Mouse (Mus musculus) brain, embryonic 18.5 days (tissue): ENCODE results near the gene Thap3.

Experiments used
- DNase-seq: peaks from one replicate; pipeline ENCODE4 v3.0.0-alpha.2; 2012; ENCODE audit warnings: low read depth, low spot score

Thap3 gene

DNA sequence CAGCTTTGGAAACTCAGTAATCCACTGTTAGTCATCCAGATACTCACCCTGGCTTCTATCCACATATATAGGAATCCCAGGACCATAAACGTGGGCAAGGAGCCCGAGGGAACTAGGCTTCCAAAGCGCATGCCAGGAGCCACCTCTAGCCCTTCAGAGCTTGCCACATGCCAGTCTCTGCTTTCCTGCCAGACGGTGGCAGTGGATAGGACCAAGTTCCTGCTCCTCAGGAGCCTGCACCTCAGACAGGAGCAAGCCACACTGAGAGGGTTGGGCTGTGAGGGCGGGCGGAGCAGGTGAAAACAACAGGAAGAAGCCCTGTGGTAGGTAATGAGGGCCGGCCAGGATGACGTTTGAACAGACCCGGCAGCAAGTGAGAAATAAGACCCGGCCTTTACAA, 2.9 kb downstream of the Thap3 start:
- DNase-seq = no peak

DNA sequence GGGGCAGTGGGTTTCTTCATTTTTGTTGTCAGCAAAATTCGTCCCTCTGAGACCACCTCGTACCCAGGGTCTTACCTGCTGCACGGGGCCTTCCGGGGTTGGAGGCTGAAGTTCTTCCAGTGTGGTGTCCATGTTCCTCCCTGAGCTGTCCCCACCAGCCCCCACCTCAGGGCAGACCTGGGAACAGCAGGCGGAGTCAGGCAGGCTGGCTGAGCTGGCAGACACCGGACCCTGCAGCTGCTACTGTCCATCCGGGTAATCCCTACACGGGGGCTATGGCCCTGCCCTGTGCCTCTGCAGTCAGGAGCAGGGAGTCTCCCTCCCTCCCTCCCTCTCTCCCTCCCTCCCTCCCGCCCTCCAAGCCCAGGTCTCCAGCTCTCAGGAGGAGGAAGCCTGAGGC, 5.2 kb downstream of the Thap3 start:
- no peak for DNase-seq

DNA sequence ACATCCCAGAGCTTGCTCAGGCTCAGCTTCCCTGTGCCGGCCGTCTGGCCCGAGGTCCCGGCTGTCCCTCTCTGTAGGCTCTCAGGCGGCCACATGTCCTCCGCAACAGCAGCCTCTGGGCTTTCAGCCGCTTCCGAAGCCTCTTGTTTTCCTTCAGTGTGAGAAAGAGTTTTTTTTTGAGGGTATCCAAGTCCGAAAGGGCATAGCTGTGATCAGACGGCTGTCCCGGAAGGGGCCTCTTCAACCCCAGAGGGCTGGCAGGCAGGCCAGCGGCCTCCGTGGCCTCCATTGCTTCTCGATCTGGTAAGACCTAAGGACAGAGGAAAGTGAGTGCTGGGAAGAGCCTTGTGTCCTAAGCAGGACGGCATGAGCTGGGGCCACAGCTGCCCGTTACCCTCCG, 5.8 kb downstream of the Thap3 start:
- DNase-seq = no peak

DNA sequence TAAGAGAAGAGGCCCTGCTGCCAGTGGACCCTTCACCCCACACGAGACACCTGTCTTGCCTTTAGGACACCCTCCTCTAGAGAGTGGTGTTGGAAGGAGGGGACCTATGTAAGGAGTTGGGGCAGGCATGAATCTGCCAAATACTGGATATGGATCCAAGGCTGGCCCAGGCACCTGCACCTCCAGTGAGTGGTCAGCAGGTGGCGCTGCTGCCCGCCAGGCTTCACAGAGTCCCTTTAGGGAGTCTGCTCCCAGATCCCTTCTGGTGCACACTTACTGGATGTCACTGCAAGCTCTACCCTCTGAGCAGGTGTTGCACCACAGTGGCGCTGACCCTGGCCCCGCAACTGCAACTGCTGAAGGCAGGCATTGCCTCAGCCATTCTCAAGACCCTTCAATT, 7.4 kb downstream of the Thap3 start:
- DNase-seq = peak; percentile 30

DNA sequence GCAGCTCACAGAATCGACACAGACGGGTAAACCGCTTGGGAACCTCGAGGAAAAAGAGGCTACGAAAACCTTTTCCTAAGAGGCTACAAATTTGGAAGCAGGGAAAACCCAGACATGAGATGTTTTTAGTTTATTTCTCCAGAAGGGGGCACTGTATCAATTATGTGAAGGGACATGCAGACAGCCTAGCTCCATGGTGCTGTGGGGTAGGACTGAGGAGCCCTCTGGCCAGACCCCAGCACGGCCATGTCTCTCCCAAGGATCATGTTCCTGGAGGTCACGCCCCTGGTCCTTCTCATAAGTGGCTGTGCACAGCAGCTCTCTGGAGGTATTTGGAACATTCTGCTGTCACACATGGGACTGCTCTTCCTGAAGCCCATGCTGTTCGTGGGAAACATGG, 8.1 kb downstream of the Thap3 start:
- no peak for DNase-seq

DNA sequence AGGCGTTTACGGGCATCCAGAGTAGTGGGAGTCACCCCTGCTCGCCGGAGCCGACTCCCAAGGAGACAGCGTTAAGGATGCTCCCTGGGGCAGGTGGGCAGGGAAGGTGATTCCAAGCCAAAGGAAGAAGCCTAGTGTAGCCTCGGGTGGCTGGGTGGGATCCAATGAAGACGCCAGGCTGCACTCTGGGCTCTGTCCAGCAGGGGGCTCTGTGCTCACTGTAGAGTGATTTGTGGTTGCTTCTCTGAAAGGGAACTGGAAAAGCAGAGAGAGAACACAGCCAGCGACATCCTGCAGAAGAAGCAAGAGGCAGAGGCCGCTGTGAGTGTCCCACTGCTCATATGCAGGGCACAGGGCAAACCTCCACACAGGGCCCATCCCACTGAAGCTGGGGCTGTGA, 11.0 kb downstream of the Thap3 start:
- peak; percentile 28 for DNase-seq

DNA sequence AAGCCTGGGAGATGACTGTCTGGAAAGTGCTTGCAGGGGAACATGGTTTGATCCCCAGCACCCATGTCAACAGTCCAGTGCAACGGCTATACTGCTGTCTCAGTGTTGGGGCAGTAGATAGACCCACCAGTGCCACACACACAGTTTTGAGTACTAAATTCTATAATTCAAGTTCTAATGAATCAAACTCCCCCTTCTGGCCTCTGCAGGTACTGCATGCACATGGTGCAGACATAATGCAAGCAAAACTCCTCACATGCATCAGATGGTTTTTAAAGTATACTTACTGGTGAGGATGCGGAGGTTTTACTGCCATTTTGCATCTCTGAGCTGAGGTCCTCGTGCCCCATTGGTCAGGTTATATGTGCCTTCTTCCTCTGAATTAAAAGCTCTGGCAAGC, 13.4 kb downstream of the Thap3 start:
- no peak for DNase-seq

DNA sequence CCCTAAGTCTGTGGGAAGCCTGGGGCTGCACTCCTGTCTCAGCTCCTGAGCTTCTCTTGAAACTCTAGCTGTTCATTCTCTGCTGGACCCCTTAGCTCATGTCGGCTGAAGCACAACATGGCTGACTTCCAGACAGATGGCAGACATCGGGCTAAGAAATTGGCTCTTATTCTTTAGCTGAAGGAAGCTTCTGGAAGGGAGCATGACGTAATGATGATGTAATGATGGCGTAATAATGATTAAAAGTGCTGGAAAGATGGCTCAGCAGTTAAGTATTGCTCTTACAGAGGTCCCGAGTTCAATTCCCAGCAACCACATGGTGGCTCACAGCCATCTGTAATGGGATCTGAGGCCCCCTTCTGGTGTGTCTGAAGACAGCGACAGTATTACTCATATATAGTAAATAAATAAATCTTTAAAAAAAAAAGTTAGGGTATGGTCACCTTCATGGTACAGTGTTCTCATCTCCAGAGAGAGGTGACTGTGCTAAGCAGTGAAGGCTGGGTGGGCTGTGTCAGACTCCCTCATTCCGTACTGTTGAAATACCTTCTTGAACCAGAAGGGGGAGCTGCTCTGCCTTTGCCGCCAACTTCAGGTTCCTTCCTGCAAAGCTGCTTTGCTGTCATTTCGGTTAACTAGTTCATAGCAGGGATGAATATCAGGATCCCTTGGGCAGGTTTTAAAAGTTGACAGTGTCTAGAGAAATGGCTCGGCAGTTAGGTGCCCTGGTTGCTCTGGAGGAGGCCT, 16.4 kb downstream of the Thap3 start:
- DNase-seq = no peak

DNA sequence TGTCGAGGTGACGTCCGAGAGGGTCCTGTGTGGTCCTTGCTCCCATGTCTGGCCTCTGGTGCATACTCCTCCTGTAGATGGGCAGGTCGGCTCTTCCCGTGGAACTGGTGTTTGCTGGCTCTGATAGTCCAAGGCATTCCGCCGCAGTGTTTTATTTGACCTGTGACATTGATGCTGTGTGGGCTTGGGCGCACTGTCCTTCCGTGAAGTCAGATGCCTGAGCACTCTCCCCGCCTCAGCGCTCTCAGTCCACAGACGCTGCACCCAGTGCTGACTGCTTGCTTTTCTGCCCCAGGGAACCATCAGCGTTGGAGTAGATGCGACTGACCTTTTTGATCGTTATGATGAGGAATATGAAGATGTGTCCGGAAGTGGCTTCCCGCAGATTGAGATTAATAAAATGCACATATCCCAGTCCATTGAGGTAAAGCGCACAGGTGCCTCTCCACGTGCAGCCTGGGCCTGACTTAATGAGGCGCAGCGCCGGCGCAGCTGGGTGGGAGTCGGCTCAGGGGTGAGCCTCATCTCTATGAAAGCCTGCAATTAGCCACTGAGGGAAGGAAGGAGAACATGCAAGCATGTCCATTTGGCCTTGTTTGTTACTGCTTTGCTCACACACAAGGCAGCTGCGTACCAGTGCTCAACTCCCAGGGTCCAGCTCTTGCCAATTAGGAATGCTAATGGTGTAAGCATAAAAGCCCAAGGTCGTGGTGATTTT, 20.4 kb downstream of the Thap3 start:
- DNase-seq = no peak

DNA sequence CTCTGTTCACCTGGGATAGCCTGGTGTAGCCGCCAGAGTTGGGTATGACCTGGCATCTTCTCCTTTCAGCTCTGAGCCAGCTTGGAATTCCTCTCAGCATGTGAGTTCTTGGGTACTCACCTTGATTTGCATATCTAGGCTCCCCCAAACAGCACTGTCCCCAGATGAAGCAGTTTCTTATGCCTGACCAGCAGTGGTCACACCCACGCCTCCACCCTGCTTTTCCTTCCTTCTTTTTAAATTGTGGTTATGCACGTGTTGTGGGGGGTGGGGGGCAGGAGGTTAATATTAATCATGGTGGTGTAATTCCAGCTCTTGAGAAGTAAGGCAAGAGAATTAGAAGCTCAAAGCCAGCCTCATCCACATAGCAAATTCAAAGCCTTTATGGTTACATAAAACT, 26.0 kb downstream of the Thap3 start:
- no peak for DNase-seq

DNA sequence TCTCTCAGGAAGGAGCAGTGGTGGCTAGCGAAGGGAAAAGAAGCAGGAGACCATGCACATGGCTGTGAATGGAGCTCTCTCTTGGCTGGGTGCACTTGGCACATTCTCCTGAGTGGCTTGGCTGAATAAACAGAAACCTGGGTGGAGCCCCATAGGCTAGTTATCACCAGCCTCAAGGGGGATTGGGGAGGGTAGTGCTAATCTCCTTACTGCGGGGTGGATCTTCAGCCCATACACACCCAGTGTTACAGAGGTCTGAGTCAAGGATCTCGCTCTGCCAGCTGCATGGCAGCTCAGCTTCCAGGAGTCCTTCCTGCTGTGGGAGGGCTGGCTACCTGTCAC, 28.3 kb downstream of the Thap3 start:
- no peak for DNase-seq

DNA sequence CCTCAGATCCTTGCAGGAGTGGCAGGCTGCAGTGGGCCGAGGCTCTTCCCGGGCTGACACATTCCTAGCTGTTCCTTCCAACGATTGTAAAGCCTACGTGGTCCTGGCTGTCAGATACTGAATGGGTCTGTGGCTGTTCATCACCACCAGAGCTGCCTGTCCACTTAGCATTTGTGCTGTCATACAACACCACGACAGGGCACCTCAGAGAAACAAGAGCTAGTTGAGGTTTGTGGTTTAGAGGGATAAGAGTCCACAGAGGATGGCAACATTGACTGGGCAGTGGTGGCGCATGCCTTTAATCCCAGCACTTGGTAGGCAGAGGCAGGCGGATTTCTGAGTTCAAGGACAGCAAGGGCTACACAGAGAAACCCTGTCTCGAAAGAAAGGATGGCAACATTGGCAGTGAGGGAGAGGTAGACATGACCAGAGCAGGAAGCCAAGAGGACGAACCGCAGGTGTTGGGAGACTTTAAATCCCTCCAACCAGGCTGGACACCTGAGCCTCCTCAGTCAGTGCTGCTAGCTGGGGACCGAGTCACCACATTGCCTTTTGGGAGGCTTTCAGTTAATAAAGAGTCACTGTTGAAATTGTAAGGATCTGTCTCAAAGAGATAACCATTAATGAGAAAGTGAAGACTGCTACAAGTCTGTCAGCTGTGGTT, 28.8 kb downstream of the Thap3 start:
- DNase-seq = no peak

DNA sequence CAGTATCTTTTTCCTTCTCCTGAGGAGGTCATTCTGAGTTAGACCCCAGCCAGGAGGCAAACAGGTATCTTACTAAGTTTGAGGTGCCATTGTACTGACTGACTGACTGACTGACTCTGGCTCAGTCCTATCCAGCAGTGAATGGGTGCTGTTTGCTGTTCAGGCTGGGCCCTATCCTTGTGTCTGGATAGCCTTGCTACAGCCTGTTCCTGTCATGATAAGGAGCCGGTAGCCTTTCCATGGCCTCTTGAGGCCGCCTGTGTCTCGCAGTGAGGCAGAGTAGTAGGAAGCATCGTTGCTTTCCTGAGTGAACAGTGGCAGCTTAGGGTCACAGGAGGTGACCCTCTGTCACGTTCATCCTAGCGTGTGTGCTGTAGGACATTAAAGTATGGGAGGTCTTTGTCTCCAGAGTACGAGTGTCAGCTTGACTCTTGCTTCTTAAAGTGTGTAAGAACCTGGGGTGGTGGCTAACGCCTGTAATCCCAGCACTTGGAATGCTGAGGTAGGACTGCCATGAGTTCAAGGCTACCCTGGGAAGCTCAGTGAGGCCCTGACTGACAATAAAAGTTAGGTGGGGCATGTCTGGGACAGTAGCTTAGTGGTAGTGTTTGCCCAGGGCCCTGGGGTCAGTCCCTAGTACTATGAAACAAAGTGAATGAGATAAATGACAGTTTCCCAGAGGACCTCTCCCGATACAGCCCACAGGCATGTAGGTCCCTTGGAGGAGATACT, 31.0 kb downstream of the Thap3 start:
- DNase-seq = no peak

DNA sequence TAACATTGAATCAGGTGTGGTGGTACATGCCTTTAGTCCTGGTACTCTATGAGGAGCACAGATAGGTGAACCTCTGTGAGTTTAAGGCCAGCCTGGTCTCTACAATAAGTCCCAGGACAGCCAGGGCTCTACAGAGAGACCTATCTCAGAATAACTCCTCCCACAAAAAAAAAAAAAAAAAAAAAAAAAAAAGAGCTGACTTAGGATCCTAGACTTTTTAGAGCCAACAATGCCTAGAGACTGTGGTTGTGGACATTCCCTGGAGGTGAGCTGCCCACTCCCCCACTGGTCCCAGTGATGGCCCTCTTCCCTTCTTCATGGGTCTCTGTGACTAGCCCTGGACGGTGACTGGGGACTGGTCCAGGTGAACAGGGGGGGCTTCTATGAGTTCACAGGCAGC, 33.0 kb downstream of the Thap3 start:
- no peak for DNase-seq

DNA sequence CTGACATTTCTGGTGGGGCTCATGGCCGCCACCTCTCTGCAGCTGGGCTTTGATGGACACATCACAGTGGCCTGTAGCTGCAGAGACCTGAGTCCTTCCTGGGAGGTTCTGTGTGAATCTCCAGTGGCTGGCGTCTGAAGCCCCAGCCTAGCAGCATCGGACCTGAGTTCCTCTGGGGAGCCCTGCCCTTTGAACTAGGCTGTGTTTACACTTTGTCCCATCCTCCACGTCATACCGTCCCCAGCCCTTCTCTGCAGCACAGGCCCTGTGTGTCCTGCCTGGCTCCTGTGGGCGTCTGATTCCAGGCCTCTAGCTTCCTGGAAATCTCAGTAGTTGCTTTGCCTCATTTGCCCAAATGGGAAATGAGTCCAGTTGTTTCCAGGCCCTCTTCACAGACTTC, 35.6 kb downstream of the Thap3 start:
- DNase-seq = no peak

DNA sequence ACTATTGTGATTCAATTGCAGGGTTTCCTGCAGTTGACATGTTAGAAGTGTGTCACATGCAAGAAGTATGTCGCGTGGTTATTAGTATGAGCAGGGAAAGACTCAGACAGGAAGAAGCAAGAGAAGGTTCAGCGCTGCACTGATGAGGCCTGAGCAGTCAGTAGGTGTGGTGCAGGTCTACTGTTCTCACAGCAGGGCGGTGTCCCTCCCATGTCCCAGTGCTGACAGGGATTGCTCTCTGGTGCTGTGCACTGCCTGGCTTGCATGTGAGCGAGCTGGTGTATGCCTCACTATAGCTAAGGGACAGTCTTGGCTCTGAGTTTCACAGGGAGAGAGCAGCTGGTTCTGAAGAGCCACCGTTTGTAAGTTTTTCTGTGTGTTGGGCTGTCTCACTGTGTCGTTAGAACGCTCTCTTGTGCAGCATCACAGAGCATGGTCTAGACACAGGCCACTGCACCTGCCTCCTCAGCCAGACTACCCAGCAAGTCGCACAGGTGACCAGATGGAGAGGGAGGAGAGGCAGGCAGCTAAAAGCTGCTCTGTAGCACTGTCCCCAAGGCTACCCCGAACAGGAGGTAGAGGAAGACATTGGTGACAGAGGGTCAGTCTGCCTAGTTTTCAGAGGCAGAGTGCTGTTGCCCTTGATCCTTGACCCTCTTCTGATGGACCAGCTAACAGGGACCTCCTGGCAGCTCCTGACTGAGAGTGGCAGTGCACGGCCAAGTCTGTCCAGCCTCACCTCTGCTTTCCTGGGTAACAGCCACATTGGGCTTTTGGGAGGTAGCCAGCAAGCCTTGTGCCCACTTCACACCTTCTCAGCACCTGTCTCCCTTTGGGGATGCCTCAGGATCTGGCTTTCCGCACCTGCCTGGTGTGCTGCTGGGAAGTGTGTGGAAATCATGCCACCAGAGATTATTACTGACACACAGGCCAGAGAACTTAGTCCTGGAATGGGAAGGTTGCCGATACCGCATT, 40.0 kb downstream of the Thap3 start:
- no peak for DNase-seq

DNA sequence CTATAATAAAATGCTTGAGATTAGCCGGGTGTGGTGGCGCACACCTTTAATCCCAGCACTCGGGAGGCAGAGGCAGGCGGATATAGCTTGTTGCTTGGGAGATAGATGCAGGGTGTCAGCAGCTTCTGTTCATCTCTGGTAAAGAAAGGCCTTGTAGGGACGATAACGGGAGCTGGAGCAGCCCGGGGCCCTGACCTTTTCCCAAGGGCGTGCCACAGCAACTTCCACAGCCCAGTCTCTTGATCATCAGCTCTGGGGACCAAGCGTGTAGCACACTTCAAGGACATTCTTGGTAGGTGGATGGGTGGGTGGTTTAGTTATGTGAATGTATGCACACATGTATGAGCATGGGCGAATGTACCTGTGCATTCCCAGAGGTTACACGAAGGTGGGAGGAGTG, 42.6 kb downstream of the Thap3 start:
- no peak for DNase-seq

DNA sequence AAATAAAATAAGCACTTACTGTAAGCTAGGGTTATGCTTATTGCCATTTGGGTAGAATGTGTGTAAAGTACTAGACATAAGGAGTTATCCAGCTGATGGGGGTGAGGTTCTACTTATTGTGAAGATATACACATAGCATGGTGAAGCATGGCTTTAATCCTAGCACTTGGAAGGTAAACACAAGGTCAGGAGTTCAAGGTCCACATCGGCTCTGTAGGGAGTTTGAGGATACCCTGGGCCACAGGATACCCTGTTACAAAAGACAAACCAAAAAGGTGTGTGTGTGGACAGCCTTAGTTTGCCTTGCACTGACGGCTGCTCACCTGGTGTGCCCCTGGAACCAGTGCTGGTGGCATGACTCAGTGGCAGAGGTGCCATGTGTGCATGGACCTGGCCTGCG, 50.7 kb downstream of the Thap3 start:
- DNase-seq = no peak

DNA sequence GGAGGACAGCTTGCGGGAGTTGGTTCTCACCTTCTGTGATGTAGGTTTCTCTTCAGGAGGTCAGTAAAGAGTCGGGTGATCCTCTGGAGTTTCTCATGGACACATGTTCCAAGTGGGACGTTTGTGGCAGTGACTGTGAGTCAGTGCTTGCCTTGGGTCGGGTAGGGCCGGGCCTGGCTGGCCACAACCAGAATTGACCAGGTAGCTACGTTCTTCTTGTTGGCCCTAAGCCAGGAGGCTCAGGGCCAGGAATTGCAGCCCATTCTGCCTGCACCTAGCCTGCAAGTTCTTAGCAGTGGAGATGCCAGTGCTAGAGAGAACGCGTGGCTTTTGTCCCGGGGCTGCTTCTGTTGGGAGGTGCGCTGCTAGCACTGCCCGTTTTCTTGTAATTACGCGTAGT, 51.4 kb downstream of the Thap3 start:
- no peak for DNase-seq

DNA sequence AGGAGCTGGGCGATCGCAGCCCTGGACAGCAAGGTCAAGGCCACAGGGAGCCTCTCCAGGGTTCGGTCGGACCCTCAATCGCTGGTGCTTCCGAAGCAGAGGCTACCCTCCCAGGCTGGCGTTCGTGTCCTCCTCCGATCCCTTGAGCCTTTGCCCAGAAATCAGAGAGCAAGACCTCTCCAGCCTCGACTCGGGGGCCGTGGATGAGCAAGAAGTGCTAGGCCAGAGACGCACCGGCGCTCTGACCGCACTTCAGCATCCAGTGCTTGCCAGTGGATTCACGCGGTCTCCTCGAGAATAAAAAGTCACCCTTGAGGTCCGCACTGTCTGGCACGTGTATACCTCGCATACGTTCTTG, 54.6 kb downstream of the Thap3 start:
- DNase-seq = no peak

DNA sequence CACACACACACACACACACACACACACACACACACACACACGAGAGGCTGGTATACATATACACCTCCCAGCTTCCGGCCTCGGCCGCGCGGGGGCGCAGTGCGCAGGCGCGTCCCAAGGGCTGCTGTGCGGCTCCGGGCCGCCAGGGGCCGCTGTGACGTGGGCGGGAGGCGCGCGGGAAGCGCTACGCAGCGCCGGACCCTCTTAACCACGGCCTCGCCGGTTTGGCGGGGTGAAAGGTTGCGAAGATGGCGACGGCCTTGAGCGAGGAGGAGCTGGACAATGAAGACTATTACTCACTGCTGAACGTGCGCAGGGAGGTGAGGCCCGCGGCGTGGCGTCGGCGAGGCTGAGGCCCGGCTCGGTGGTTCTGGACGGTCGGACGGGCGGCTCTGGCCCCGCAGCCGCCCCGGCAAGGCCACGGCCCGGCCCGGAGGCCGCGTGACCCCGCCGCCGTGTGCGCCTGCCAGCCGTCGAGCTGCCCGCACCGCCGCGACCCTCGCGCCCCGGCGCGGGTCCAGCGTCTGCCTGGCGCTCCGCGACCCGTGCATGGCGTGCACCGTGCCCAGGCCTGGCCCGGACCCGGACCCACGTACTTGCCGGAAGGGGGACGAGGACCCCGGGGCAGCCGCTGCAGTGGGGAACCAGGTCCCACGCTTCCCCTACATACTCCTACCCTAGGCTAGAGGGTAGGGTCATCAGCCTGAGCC, 55.1 kb downstream of the Thap3 start, which contains the start of gene Dnajc11:
Dnajc11 (plus strand) TSS at position 187 of the 710 bp plus-strand sequence.
- peak; percentile 82 for DNase-seq
